Mouse (Mus musculus): ENCODE measurements around the gene Fuom.

GRCm38 (mm10) chr7:140094954-140095353 is 7.3 kb downstream of the Fuom start:
- no peak; the same call in 1 of the 2 replicates for TF ChIP-seq FLI1 (IDR thresholded peaks at IDR 0.05; ENCODE audit: low read length)
- TF ChIP-seq GATA1 (IDR thresholded peaks at IDR 0.05; ENCODE audit: borderline replicate concordance, low read length), result no peak
